Mouse (Mus musculus): ENCODE data around the gene Otud4. TPM values are rescaled to one million over a fixed set of nuclear protein-coding genes. Genes with fewer than 3 reads are reported as not detected.

Otud4 gene
- polyA plus RNA-seq, 1 experiment from 2014 or later, result 21.8 TPM

- Histone ChIP-seq H3K4me1 (ENCODE audit: control insufficient read depth, insufficient read depth, low read length) (peaks cover 4% of the 10 kb centered on the region; the same call in 1 of the 2 replicates), H3K4me3 (ENCODE audit: low read depth, low read length) (peak within 1 kb of the TSS; percentile 72), H3K36me3 (ENCODE audit: control insufficient read depth, insufficient read depth, low read length) (peaks cover 6% of the 10 kb centered on the region), H3K4me2 (ENCODE audit: low read depth, low read length) (peak within 1 kb of the TSS; percentile 84), H3K9me3 (ENCODE audit: control insufficient read depth, low read length) (no peaks in the 10 kb centered on the region), H3K9ac (replicated peaks; ENCODE audit: low read depth, low read length) (peak within 1 kb of the TSS; percentile 62), H3K27me3 (ENCODE audit: control insufficient read depth, insufficient read depth, low read length) (no peaks in the 10 kb centered on the region), H3K27ac (ENCODE audit: low read depth, low read length) (peak within 1 kb of the TSS; percentile 83)
- peak; percentile 98 for ATAC-seq (ENCODE audit: low read depth)
- WGBS, result under 1% methylated on average over 70 of the region's 73 CpGs
Observed at GRCm38 (mm10) chr8:79711064-79711961, 71.9 kb downstream of the Otud4 start, which contains the start of the genes Abce1 and Anapc10. Gene Abce1 (minus strand): TSS chr8:79711740. Gene Anapc10 (plus strand): TSS chr8:79711820.

GRCm38 (mm10) chr8:79712676-79713075 is 73.3 kb downstream of the Otud4 start:
- no peak overlapping the region for H3K9ac ChIP-seq (replicated peaks; ENCODE audit: low read depth, low read length)
- 58% methylated on average over 6 of the region's 6 CpGs for WGBS
- no peak overlapping the region; the same call in 1 of the 2 replicates for H3K4me3 ChIP-seq (ENCODE audit: low read depth, low read length)
- ATAC-seq (ENCODE audit: low read depth), result no peak
- H3K4me2 ChIP-seq (ENCODE audit: low read depth, low read length), result 0 out of 2 replicates have a peak overlapping the region, but pooled peaks have one; percentile 18
- H3K27me3 ChIP-seq (ENCODE audit: control insufficient read depth, insufficient read depth, low read length), result no peaks in the 10 kb centered on the region
- H3K4me1 ChIP-seq (ENCODE audit: control insufficient read depth, insufficient read depth, low read length), result peaks cover 4% of the 10 kb centered on the region; the same call in 1 of the 2 replicates
- H3K27ac ChIP-seq (ENCODE audit: low read depth, low read length), result no peak overlapping the region
- peaks cover 5% of the 10 kb centered on the region; the same call in 1 of the 2 replicates for H3K36me3 ChIP-seq (ENCODE audit: control insufficient read depth, insufficient read depth, low read length)
- H3K9me3 ChIP-seq (ENCODE audit: control insufficient read depth, low read length), result no peaks in the 10 kb centered on the region

DNA sequence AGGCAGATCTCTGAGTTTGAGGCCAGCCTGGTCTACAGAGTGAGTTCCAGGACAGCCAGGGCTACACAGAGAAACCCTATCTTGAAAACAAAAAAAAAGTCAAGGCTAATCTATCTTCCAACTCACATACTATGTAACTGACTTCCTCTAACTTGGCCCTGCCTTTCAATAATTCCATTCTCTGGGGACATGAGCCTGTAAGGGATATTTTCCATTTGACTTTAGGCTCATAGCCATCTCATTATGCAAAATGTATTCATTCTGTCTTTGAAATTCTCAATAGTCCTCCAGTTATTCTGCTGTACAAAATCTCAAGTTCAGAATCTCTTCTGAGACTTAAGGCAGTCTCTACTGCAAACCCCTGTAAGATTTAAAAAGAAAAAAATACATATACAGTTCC is 82.1 kb downstream of the Otud4 start:
- H3K27ac ChIP-seq (ENCODE audit: low read depth, low read length), result no peak overlapping the region
- H3K36me3 ChIP-seq (ENCODE audit: control insufficient read depth, insufficient read depth, low read length), result peaks cover 13% of the 10 kb centered on the region; the same call in 1 of the 2 replicates
- H3K4me3 ChIP-seq (ENCODE audit: low read depth, low read length), result no peak overlapping the region
- H3K9me3 ChIP-seq (ENCODE audit: control insufficient read depth, low read length), result no peaks in the 10 kb centered on the region
- no peak for ATAC-seq (ENCODE audit: low read depth)
- H3K4me1 ChIP-seq (ENCODE audit: control insufficient read depth, insufficient read depth, low read length), result no peaks in the 10 kb centered on the region
- H3K27me3 ChIP-seq (ENCODE audit: control insufficient read depth, insufficient read depth, low read length), result no peaks in the 10 kb centered on the region
- no peak overlapping the region for H3K4me2 ChIP-seq (ENCODE audit: low read depth, low read length)
- no peak overlapping the region for H3K9ac ChIP-seq (replicated peaks; ENCODE audit: low read depth, low read length)

GRCm38 (mm10) chr8:79723308-79723707 is 83.9 kb downstream of the Otud4 start:
- no peaks in the 10 kb centered on the region for H3K27me3 ChIP-seq (ENCODE audit: control insufficient read depth, insufficient read depth, low read length)
- no peaks in the 10 kb centered on the region for H3K4me1 ChIP-seq (ENCODE audit: control insufficient read depth, insufficient read depth, low read length)
- peaks cover 9% of the 10 kb centered on the region; the same call in 1 of the 2 replicates for H3K36me3 ChIP-seq (ENCODE audit: control insufficient read depth, insufficient read depth, low read length)
- no peak for ATAC-seq (ENCODE audit: low read depth)
- no peaks in the 10 kb centered on the region for H3K9me3 ChIP-seq (ENCODE audit: control insufficient read depth, low read length)
- H3K4me3 ChIP-seq (ENCODE audit: low read depth, low read length), result no peak overlapping the region
- no peak overlapping the region for H3K27ac ChIP-seq (ENCODE audit: low read depth, low read length)
- H3K4me2 ChIP-seq (ENCODE audit: low read depth, low read length), result no peak overlapping the region
- H3K9ac ChIP-seq (replicated peaks; ENCODE audit: low read depth, low read length), result no peak overlapping the region

GRCm38 (mm10) chr8:79724589-79724988 is 85.2 kb downstream of the Otud4 start:
- Histone ChIP-seq H3K4me1 (ENCODE audit: control insufficient read depth, insufficient read depth, low read length) (no peaks in the 10 kb centered on the region), H3K27ac (ENCODE audit: low read depth, low read length) (no peak overlapping the region), H3K27me3 (ENCODE audit: control insufficient read depth, insufficient read depth, low read length) (no peaks in the 10 kb centered on the region), H3K36me3 (ENCODE audit: control insufficient read depth, insufficient read depth, low read length) (peaks cover 9% of the 10 kb centered on the region; the same call in 1 of the 2 replicates), H3K4me3 (ENCODE audit: low read depth, low read length) (no peak overlapping the region), H3K9me3 (ENCODE audit: control insufficient read depth, low read length) (no peaks in the 10 kb centered on the region), H3K4me2 (ENCODE audit: low read depth, low read length) (no peak overlapping the region), H3K9ac (replicated peaks; ENCODE audit: low read depth, low read length) (no peak overlapping the region)
- WGBS, result 16% methylated on average over 3 of the region's 3 CpGs
- ATAC-seq (ENCODE audit: low read depth), result no peak

Other genes with a start within 250 kb of the Otud4 start
- gene Smad1, start 240.1 kb upstream of the Otud4 start, polyA plus RNA-seq (2014; fragmentation: Nextera tagmentation; extraction: Ambion mirVana), result 73.5 and 92.4 TPM in 2 replicates
- 90.9 and 106 TPM in 2 replicates for gene Abce1, start 72.1 kb downstream of the Otud4 start, polyA plus RNA-seq (2014; fragmentation: Nextera tagmentation; extraction: Ambion mirVana)
- 37.0 and 39.2 TPM in 2 replicates for gene Anapc10, start 72.2 kb downstream of the Otud4 start, polyA plus RNA-seq (2014; fragmentation: Nextera tagmentation; extraction: Ambion mirVana)